Mouse (Mus musculus): ENCODE results near the gene Cwh43. TPM values are rescaled to one million over a fixed set of nuclear protein-coding genes. Genes with fewer than 3 reads are reported as not detected.
A peak's percentile ranks its signal among the peaks of the same experiment; 100 is the strongest.

Gene Cwh43
- polyA plus RNA-seq, 1 experiment from 2014 or later, result 0.09 TPM

GRCm38 (mm10) chr5:73434764-73435163 lies 28.9 kb downstream of the Cwh43 start:
- H3K27ac ChIP-seq (ENCODE audit: low read depth, low read length), result no peak overlapping the region
- no peaks in the 10 kb centered on the region for H3K27me3 ChIP-seq (ENCODE audit: control insufficient read depth, insufficient read depth, low read length)
- H3K4me1 ChIP-seq (ENCODE audit: control insufficient read depth, insufficient read depth, low read length), result no peaks in the 10 kb centered on the region
- H3K9me3 ChIP-seq (ENCODE audit: control insufficient read depth, low read length), result no peaks in the 10 kb centered on the region
- no peak overlapping the region for H3K9ac ChIP-seq (ENCODE audit: low read depth, low read length)
- H3K36me3 ChIP-seq (ENCODE audit: control insufficient read depth, insufficient read depth, low read length), result no peaks in the 10 kb centered on the region
- no peak for ATAC-seq (ENCODE audit: low FRiP score, low TSS enrichment)
- no peak overlapping the region for H3K4me3 ChIP-seq (ENCODE audit: low read length)
- H3K4me2 ChIP-seq (replicated peaks; ENCODE audit: low read depth, low read length), result no peak overlapping the region
- 77% methylated on average over 7 of the region's 7 CpGs for WGBS

GRCm38 (mm10) chr5:73442176-73442575 lies 36.3 kb downstream of the Cwh43 start:
- H3K27me3 ChIP-seq (ENCODE audit: control insufficient read depth, insufficient read depth, low read length), result no peaks in the 10 kb centered on the region
- no peaks in the 10 kb centered on the region for H3K9me3 ChIP-seq (ENCODE audit: control insufficient read depth, low read length)
- no peak overlapping the region for H3K4me3 ChIP-seq (ENCODE audit: low read length)
- H3K27ac ChIP-seq (ENCODE audit: low read depth, low read length), result no peak overlapping the region
- no peaks in the 10 kb centered on the region for H3K4me1 ChIP-seq (ENCODE audit: control insufficient read depth, insufficient read depth, low read length)
- no peak for ATAC-seq (ENCODE audit: low FRiP score, low TSS enrichment)
- no peak overlapping the region for H3K9ac ChIP-seq (ENCODE audit: low read depth, low read length)
- 40% methylated on average over 9 of the region's 9 CpGs for WGBS
- H3K36me3 ChIP-seq (ENCODE audit: control insufficient read depth, insufficient read depth, low read length), result no peaks in the 10 kb centered on the region
- peak overlapping the region; percentile 21; the same call in 1 of the 2 replicates for H3K4me2 ChIP-seq (replicated peaks; ENCODE audit: low read depth, low read length)

GRCm38 (mm10) chr5:73450276-73450675 lies 44.4 kb downstream of the Cwh43 start:
- no peaks in the 10 kb centered on the region for H3K9me3 ChIP-seq (ENCODE audit: control insufficient read depth, low read length)
- 79% methylated on average over 1 of the region's 1 CpGs for WGBS
- H3K4me3 ChIP-seq (ENCODE audit: low read length), result no peak overlapping the region
- no peak overlapping the region for H3K27ac ChIP-seq (ENCODE audit: low read depth, low read length)
- no peaks in the 10 kb centered on the region for H3K27me3 ChIP-seq (ENCODE audit: control insufficient read depth, insufficient read depth, low read length)
- H3K36me3 ChIP-seq (ENCODE audit: control insufficient read depth, insufficient read depth, low read length), result no peaks in the 10 kb centered on the region
- H3K4me1 ChIP-seq (ENCODE audit: control insufficient read depth, insufficient read depth, low read length), result no peaks in the 10 kb centered on the region
- no peak overlapping the region for H3K9ac ChIP-seq (ENCODE audit: low read depth, low read length)
- H3K4me2 ChIP-seq (replicated peaks; ENCODE audit: low read depth, low read length), result no peak overlapping the region
- no peak for ATAC-seq (ENCODE audit: low FRiP score, low TSS enrichment)

- no peak overlapping the region for H3K9ac ChIP-seq (ENCODE audit: low read depth, low read length)
- no peak overlapping the region for H3K4me3 ChIP-seq (ENCODE audit: low read length)
- ATAC-seq (ENCODE audit: low FRiP score, low TSS enrichment), result no peak
- no peaks in the 10 kb centered on the region for H3K27me3 ChIP-seq (ENCODE audit: control insufficient read depth, insufficient read depth, low read length)
- H3K4me2 ChIP-seq (replicated peaks; ENCODE audit: low read depth, low read length), result no peak overlapping the region
- H3K9me3 ChIP-seq (ENCODE audit: control insufficient read depth, low read length), result no peaks in the 10 kb centered on the region
- no peaks in the 10 kb centered on the region for H3K36me3 ChIP-seq (ENCODE audit: control insufficient read depth, insufficient read depth, low read length)
- 75% methylated on average over 2 of the region's 2 CpGs for WGBS
- H3K4me1 ChIP-seq (ENCODE audit: control insufficient read depth, insufficient read depth, low read length), result no peaks in the 10 kb centered on the region
- no peak overlapping the region for H3K27ac ChIP-seq (ENCODE audit: low read depth, low read length)
Measured at GRCm38 (mm10) chr5:73454502-73455306, 48.8 kb downstream of the Cwh43 start.

GRCm38 (mm10) chr5:73455307-73455687 lies 49.4 kb downstream of the Cwh43 start:
- Histone ChIP-seq H3K9ac (ENCODE audit: low read depth, low read length) (no peak overlapping the region), H3K4me2 (replicated peaks; ENCODE audit: low read depth, low read length) (no peak overlapping the region), H3K4me1 (ENCODE audit: control insufficient read depth, insufficient read depth, low read length) (no peaks in the 10 kb centered on the region), H3K36me3 (ENCODE audit: control insufficient read depth, insufficient read depth, low read length) (no peaks in the 10 kb centered on the region), H3K9me3 (ENCODE audit: control insufficient read depth, low read length) (no peaks in the 10 kb centered on the region), H3K27ac (ENCODE audit: low read depth, low read length) (no peak overlapping the region), H3K27me3 (ENCODE audit: control insufficient read depth, insufficient read depth, low read length) (no peaks in the 10 kb centered on the region), H3K4me3 (ENCODE audit: low read length) (no peak overlapping the region)
- ATAC-seq (ENCODE audit: low FRiP score, low TSS enrichment), result no peak
- 78% methylated on average over 5 of the region's 5 CpGs for WGBS

- no peaks in the 10 kb centered on the region for H3K4me1 ChIP-seq (ENCODE audit: control insufficient read depth, insufficient read depth, low read length)
- H3K27ac ChIP-seq (ENCODE audit: low read depth, low read length), result no peak overlapping the region
- no peaks in the 10 kb centered on the region for H3K36me3 ChIP-seq (ENCODE audit: control insufficient read depth, insufficient read depth, low read length)
- no peak for ATAC-seq (ENCODE audit: low FRiP score, low TSS enrichment)
- H3K9ac ChIP-seq (ENCODE audit: low read depth, low read length), result no peak overlapping the region
- no peak overlapping the region for H3K4me3 ChIP-seq (ENCODE audit: low read length)
- no peaks in the 10 kb centered on the region for H3K9me3 ChIP-seq (ENCODE audit: control insufficient read depth, low read length)
- 76% methylated on average over 16 of the region's 16 CpGs for WGBS
- no peaks in the 10 kb centered on the region for H3K27me3 ChIP-seq (ENCODE audit: control insufficient read depth, insufficient read depth, low read length)
- no peak overlapping the region for H3K4me2 ChIP-seq (replicated peaks; ENCODE audit: low read depth, low read length)
Measured at GRCm38 (mm10) chr5:73468462-73469433, 62.9 kb downstream of the Cwh43 start.

- Histone ChIP-seq H3K4me3 (ENCODE audit: low read length) (no peak overlapping the region), H3K9me3 (ENCODE audit: control insufficient read depth, low read length) (no peaks in the 10 kb centered on the region), H3K4me2 (replicated peaks; ENCODE audit: low read depth, low read length) (no peak overlapping the region), H3K9ac (ENCODE audit: low read depth, low read length) (no peak overlapping the region), H3K36me3 (ENCODE audit: control insufficient read depth, insufficient read depth, low read length) (no peaks in the 10 kb centered on the region), H3K27ac (ENCODE audit: low read depth, low read length) (no peak overlapping the region), H3K4me1 (ENCODE audit: control insufficient read depth, insufficient read depth, low read length) (no peaks in the 10 kb centered on the region), H3K27me3 (ENCODE audit: control insufficient read depth, insufficient read depth, low read length) (no peaks in the 10 kb centered on the region)
- no peak for ATAC-seq (ENCODE audit: low FRiP score, low TSS enrichment)
- 83% methylated on average over 20 of the region's 20 CpGs for WGBS
Measured at GRCm38 (mm10) chr5:73474412-73475405, 68.8 kb downstream of the Cwh43 start.

GRCm38 (mm10) chr5:73480700-73481099 lies 74.8 kb downstream of the Cwh43 start, which contains the start of gene Dcun1d4:
Gene Dcun1d4 (plus strand): TSS chr5:73481000.
- WGBS, result 82% methylated on average over 7 of the region's 7 CpGs

More at GRCm38 (mm10) chr5:73480700-73481099, 74.8 kb downstream of the Cwh43 start, which contains the start of gene Dcun1d4:
- Histone ChIP-seq H3K9me3 (ENCODE audit: control insufficient read depth, low read length) (no peaks in the 10 kb centered on the region), H3K36me3 (ENCODE audit: control insufficient read depth, insufficient read depth, low read length) (no peaks in the 10 kb centered on the region), H3K27me3 (ENCODE audit: control insufficient read depth, insufficient read depth, low read length) (no peaks in the 10 kb centered on the region), H3K9ac (ENCODE audit: low read depth, low read length) (no peak within 1 kb of the TSS), H3K27ac (ENCODE audit: low read depth, low read length) (no peak within 1 kb of the TSS), H3K4me3 (ENCODE audit: low read length) (no peak within 1 kb of the TSS), H3K4me2 (replicated peaks; ENCODE audit: low read depth, low read length) (no peak within 1 kb of the TSS), H3K4me1 (ENCODE audit: control insufficient read depth, insufficient read depth, low read length) (no peaks in the 10 kb centered on the region)
- ATAC-seq (ENCODE audit: low FRiP score, low TSS enrichment), result no peak

Data from kidney, embryonic 14.5 days (tissue).